Mouse (Mus musculus) cerebellum, adult 2 months (tissue): ENCODE measurements around the gene Megf8.

ENCODE experiments used
- CTCF ChIP-seq: fragments of 200-500 bp; IDR thresholded peaks from 2 replicates; pipeline ENCODE4 v1.5.1; 2011; ENCODE audit warnings: low read depth, mild to moderate bottlenecking, control low read depth, low read length, moderate library complexity, borderline replicate concordance; ENCODE audit not compliant: insufficient read depth
- POLR2A ChIP-seq: fragments of 200-500 bp; IDR thresholded peaks from 2 replicates; pipeline ENCODE4 v1.6.1; 2011; ENCODE audit warnings: low read length, control low read depth, borderline replicate concordance; ENCODE audit not compliant: insufficient read depth

DNA sequence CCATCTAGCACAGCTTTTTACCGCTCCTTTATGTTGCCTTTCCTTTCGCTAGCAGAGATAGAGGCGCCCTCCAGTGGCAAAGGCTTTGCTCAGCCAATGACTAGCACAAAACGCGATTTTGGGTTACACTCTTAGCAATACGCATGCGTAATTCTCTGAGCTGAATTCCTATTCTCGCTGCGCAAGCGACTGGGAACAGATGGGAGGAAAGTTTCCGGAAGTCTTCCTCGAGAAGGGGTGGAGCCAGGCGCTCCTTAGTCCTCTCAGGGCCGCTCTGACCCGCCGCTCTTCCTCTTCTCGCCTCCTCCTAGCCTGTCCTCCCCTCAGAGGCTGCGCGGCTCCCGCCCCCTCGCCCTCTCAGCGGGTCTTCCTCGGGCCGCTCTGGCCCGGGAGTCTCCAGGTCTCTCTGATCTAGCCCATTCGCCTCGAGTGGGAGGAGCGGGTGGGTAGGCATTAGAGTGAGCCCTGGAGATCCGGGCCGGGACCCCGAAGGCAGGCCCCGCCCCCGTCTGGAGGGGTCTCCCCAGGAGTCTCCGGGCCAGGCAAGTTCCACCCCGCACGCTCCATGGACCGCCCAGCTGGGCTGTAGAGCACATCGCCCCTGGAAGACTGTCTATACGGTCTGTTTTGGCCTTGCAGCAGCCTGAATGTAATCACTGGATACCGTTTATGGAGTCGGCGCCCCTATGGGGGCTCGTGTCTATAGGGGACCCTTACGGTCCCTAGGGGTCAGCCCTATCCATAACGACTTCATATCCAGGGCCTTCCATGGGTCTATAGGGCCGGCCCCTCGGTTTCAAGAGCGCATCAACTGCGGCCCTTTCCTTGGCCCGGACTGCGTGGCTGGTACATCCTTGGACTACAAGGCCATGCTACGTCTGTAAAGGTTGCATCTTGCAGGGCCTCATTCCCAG is at the start of gene Megf8:
- peak; percentile 78 for TF ChIP-seq CTCF
- TF ChIP-seq POLR2A: peak; percentile 48; the same call in 1 of the 2 replicates
